Mouse (Mus musculus) intestine, postnatal 0 days (tissue): ENCODE data around the gene Thoc5. TPM values are rescaled to one million over a fixed set of nuclear protein-coding genes. Genes with fewer than 3 reads are reported as not detected.
A peak's percentile ranks its signal among the peaks of the same experiment; 100 is the strongest.

ENCODE experiments used
- ATAC-seq: fragments of 200-750 bp; cut with Nextera tagmentation; 2 replicates; pipeline ENCODE4 v1.8.0; 2017; ENCODE audit warnings: mild to moderate bottlenecking, moderate TSS enrichment, moderate library complexity
- H3K27ac ChIP-seq: fragments of 300-500 bp; sonication (generic); 2 replicates; pipeline ENCODE4 v1.5.1; 2014; ENCODE audit warnings: mild to moderate bottlenecking, low read depth, low read length, moderate library complexity
- H3K27me3 ChIP-seq: fragments of 300-500 bp; sonication (generic); replicated peaks from 2 replicates; pipeline ENCODE4 v1.6.1; 2014; ENCODE audit warnings: low read length, mixed read lengths; ENCODE audit not compliant: control insufficient read depth, insufficient read depth
- H3K36me3 ChIP-seq: fragments of 300-500 bp; sonication (generic); 2 replicates; pipeline ENCODE4 v1.6.1; 2014; ENCODE audit warnings: mild to moderate bottlenecking, moderate library complexity; ENCODE audit not compliant: control insufficient read depth, insufficient read depth
- H3K4me1 ChIP-seq: fragments of 300-500 bp; sonication (generic); replicated peaks from 2 replicates; pipeline ENCODE4 v1.6.1; 2014; ENCODE audit warnings: antibody characterized with exemption, low read length, mixed read lengths; ENCODE audit not compliant: control insufficient read depth, insufficient read depth
- H3K4me2 ChIP-seq: fragments of 300-500 bp; sonication (generic); replicated peaks from 2 replicates; pipeline ENCODE4 v1.6.1; 2014; ENCODE audit warnings: low read depth, mild to moderate bottlenecking, moderate library complexity
- H3K4me3 ChIP-seq: fragments of 300-500 bp; sonication (generic); 2 replicates; pipeline ENCODE4 v1.5.1; 2014; ENCODE audit warnings: low read depth, low read length
- H3K9ac ChIP-seq: fragments of 300-500 bp; sonication (generic); 2 replicates; pipeline ENCODE4 v1.6.1; 2014; ENCODE audit warnings: mild to moderate bottlenecking, low read depth, low read length
- H3K9me3 ChIP-seq: fragments of 300-500 bp; sonication (generic); 2 replicates; pipeline ENCODE4 v1.6.1; 2016; ENCODE audit warnings: mixed run types; ENCODE audit not compliant: control insufficient read depth
- CTCF ChIP-seq: sonication (generic); IDR thresholded peaks from 2 replicates; pipeline ENCODE4 v1.5.1; 2016; ENCODE audit warnings: low read depth, mild to moderate bottlenecking, control low read depth, antibody characterized with exemption, moderate library complexity
- WGBS: fragments of 180-500 bp; shearing (Covaris S2); extraction: QIAGEN DNeasy Blood & Tissue Kit; methylation state at CpG from one replicate; pipeline ENCODE4 v1.1.7; 2014; 5-methylcytosine and 5-hydroxymethylcytosine counted together
- microRNA-seq: library from miRNA; unstranded; fragments of <30 nt; microRNA quantifications from one replicate; pipeline ENCODE4, GENCODE M21; 2016
- polyA plus RNA-seq: library from polyadenylated mRNA; unstranded; fragments of >200 nt; fragmentation: Nextera tagmentation; extraction: Ambion mirVana; gene quantifications from 2 replicates; pipeline ENCODE4 v1.2.1, GENCODE M21; 2015

Thoc5 gene
- polyA plus RNA-seq, 1 experiment from 2014 or later: 15.9 TPM

DNA sequence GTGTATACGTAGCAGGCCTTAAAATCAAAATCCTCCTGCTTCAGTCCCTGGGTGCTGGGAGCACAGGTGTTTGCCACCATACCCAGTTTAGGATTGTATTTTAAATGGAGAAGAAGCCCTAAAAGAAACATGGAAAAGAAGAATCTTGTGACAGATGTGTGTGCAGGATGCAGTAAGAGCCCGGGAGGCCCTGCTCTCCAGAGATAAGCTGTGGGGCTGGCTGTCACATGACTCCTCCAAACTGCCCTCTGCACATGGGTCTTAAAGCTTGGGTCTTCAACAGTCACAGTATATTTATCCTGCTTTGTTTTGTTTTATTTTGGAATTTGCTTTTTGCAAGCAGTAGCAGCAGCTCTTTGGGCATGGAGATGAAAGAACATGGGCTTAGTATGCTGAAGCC lies 72.4 kb downstream of the Thoc5 start:
- WGBS: 45% methylated on average over 2 of the region's 2 CpGs
- no peak overlapping the region for H3K9ac ChIP-seq
- TF ChIP-seq CTCF: no peak
- H3K4me2 ChIP-seq: no peak overlapping the region
- H3K4me1 ChIP-seq: 0 out of 2 replicates have a peak, but pooled peaks cover 3% of the 10 kb centered on the region
- H3K27ac ChIP-seq: no peak overlapping the region
- no peaks in the 10 kb centered on the region for H3K27me3 ChIP-seq
- H3K9me3 ChIP-seq: no peaks in the 10 kb centered on the region
- H3K4me3 ChIP-seq: no peak overlapping the region
- no peak for ATAC-seq
- no peaks in the 10 kb centered on the region for H3K36me3 ChIP-seq

DNA sequence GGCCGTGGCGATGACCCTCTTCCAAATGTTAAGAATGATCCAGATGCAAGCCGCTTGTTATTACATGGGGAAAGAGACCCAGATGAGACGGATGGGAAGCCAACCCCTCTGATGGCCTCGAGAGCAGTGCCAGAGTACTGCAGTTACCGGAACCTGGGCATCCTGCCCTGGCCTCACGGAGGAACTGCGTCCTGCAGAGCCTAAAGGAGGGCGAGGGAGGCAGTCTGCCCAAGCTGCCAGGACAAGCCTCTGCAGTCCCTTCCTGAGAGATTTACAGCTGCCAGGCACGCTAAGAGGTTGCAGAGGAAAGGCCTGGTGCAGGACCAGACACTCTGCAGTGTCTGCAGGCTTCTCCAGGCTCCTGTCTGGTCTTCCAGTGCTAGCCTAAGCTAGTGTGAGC lies 73.3 kb downstream of the Thoc5 start:
- H3K36me3 ChIP-seq: no peaks in the 10 kb centered on the region
- H3K27me3 ChIP-seq: no peaks in the 10 kb centered on the region
- H3K27ac ChIP-seq: no peak overlapping the region
- no peak for ATAC-seq
- no peak overlapping the region for H3K9ac ChIP-seq
- no peak overlapping the region for H3K4me3 ChIP-seq
- 68% methylated on average over 10 of the region's 10 CpGs for WGBS
- H3K9me3 ChIP-seq: no peaks in the 10 kb centered on the region
- TF ChIP-seq CTCF: no peak
- no peaks in the 10 kb centered on the region for H3K4me1 ChIP-seq
- H3K4me2 ChIP-seq: no peak overlapping the region

GRCm38 (mm10) chr11:4972967-4973870 lies 78.1 kb downstream of the Thoc5 start:
- H3K4me3 ChIP-seq: no peak overlapping the region
- no peaks in the 10 kb centered on the region for H3K9me3 ChIP-seq
- H3K27ac ChIP-seq: no peak overlapping the region
- 60% methylated on average over 13 of the region's 13 CpGs for WGBS
- H3K36me3 ChIP-seq: no peaks in the 10 kb centered on the region
- 0 out of 2 replicates have a peak, but pooled peaks have one; percentile 26 for ATAC-seq
- H3K4me2 ChIP-seq: no peak overlapping the region
- H3K27me3 ChIP-seq: no peaks in the 10 kb centered on the region
- H3K9ac ChIP-seq: no peak overlapping the region
- TF ChIP-seq CTCF: peak; percentile 94
- no peaks in the 10 kb centered on the region for H3K4me1 ChIP-seq

DNA sequence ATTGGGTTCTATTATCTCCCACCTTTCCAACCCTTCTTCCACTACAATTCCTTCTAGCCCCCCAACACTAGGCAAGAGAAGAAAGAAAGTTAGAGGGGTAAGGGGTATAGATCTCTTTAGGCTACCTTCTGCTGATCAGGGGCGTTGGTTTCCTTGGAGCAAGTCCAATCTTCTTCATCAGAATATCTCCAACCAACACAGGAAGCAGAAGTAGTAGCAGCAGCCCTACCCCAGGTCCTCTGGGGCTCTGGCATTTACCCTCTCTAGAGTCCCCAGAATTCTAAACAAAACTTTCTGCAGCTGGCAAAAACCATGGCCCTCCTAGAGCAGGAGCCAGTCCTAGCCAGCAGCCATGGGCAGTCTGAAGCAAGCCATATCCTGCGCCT lies 78.7 kb downstream of the Thoc5 start:
- Histone ChIP-seq H3K36me3 (no peaks in the 10 kb centered on the region), H3K27ac (no peak overlapping the region), H3K4me3 (no peak overlapping the region), H3K4me1 (no peaks in the 10 kb centered on the region), H3K9ac (no peak overlapping the region), H3K4me2 (no peak overlapping the region), H3K9me3 (no peaks in the 10 kb centered on the region), H3K27me3 (no peaks in the 10 kb centered on the region)
- WGBS: 86% methylated on average over 2 of the region's 2 CpGs
- no peak for TF ChIP-seq CTCF
- ATAC-seq: no peak

DNA sequence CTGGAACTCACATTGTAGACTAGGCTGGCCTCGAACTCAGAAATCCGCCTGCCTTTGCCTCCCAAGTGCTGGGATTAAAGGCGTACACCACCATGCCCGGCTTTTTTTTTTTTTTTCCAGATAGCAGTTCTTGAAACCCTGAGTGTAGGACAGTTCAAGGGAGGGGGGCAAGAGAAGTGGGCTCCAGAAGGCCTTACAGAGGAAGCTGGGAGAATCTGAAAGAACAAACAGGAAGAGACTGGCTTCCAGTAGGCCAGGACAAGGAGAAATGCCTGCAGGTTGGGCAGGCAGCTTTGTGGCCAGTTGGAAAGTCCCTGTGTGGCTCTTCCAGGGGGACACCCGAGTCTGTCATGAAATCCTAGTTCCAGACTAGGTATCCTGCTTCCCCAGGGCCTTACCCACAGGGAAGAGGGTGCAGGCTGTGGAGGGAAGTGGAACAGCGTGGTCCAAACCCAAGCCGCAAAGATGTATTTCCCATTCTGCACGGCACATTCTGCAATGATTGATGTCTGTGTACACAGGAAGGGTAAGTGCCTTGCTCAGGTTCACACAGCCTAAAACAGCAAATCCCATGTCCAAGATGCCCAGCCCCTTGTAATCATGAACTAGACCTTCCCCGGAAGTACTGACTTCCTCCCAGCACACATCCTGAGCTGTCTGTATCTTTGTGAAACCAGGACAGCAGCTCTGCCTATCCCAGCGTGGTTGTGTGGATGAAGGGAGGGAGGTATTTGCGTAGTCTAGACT lies 79.4 kb downstream of the Thoc5 start:
- 68% methylated on average over 11 of the region's 11 CpGs for WGBS
- Histone ChIP-seq H3K4me1 (no peaks in the 10 kb centered on the region), H3K4me3 (no peak overlapping the region), H3K9ac (no peak overlapping the region), H3K27me3 (no peaks in the 10 kb centered on the region), H3K36me3 (no peaks in the 10 kb centered on the region), H3K4me2 (no peak overlapping the region), H3K27ac (no peak overlapping the region), H3K9me3 (no peaks in the 10 kb centered on the region)
- ATAC-seq: no peak
- no peak for TF ChIP-seq CTCF

DNA sequence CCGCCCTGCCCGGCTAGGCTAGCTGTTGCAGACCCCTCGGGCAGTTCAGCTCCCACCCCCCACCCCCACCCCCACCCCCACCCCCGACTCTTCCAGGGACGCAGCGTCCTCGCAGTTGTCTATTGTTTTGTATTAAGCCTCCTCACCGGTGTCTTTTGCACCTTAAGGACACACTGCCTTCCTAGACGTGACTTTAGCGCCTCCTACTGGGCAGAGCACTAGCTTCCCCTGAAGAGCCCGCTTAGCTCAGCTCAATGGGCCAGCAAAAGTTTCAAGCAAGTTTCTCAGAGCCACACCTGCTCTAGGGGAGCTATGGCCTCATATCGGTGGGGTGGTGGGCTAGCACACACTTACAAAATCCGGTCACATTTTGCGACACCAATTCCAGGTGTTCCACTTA lies 80.5 kb downstream of the Thoc5 start:
- TF ChIP-seq CTCF: peak; percentile 88
- Histone ChIP-seq H3K27ac (no peak overlapping the region), H3K9me3 (no peaks in the 10 kb centered on the region), H3K4me3 (no peak overlapping the region), H3K4me1 (no peaks in the 10 kb centered on the region), H3K4me2 (0 out of 2 replicates have a peak overlapping the region, but pooled peaks have one; percentile 35), H3K36me3 (no peaks in the 10 kb centered on the region), H3K9ac (no peak overlapping the region), H3K27me3 (no peaks in the 10 kb centered on the region)
- ATAC-seq: peak; percentile 59; the same call in 1 of the 2 replicates
- WGBS: 6% methylated on average over 14 of the region's 14 CpGs

Small RNAs within 50 kb of the gene (microRNA-seq; reads per million reads assigned to microRNA genes)
- not detected for gene Mir6918

Other genes with a start within 250 kb of the Thoc5 start
- gene Uqcr10, start 191.0 kb upstream of the Thoc5 start, polyA plus RNA-seq: 1,715 and 1,847 TPM in 2 replicates
- gene Zmat5, start 190.6 kb upstream of the Thoc5 start, polyA plus RNA-seq: 62.6 and 67.9 TPM in 2 replicates
- 0.10 and 0.13 TPM in 2 replicates for gene Cabp7, start 148.5 kb upstream of the Thoc5 start, polyA plus RNA-seq
- 16.0 and 16.6 TPM in 2 replicates for gene Nf2, start 45.8 kb upstream of the Thoc5 start, polyA plus RNA-seq
- gene Nipsnap1, start 21.4 kb upstream of the Thoc5 start, polyA plus RNA-seq: 59.1 and 62.0 TPM in 2 replicates
- gene Nefh, start 52.7 kb downstream of the Thoc5 start, polyA plus RNA-seq: 0.25 and 0.26 TPM in 2 replicates
- gene Ap1b1, start 91.5 kb downstream of the Thoc5 start, polyA plus RNA-seq: 60.3 and 60.4 TPM in 2 replicates
- gene Rasl10a, start 162.8 kb downstream of the Thoc5 start, polyA plus RNA-seq: 0.93 and 1.2 TPM in 2 replicates
- gene Gas2l1, start 170.0 kb downstream of the Thoc5 start, polyA plus RNA-seq: 18.9 and 22.8 TPM in 2 replicates
- 17.1 and 17.5 TPM in 2 replicates for gene Rhbdd3, start 203.6 kb downstream of the Thoc5 start, polyA plus RNA-seq
- 185 and 196 TPM in 2 replicates for gene Ewsr1, start 203.9 kb downstream of the Thoc5 start, polyA plus RNA-seq